27 mouse cellular contexts compared by ENCODE assay signal in the genomic region with DNA sequence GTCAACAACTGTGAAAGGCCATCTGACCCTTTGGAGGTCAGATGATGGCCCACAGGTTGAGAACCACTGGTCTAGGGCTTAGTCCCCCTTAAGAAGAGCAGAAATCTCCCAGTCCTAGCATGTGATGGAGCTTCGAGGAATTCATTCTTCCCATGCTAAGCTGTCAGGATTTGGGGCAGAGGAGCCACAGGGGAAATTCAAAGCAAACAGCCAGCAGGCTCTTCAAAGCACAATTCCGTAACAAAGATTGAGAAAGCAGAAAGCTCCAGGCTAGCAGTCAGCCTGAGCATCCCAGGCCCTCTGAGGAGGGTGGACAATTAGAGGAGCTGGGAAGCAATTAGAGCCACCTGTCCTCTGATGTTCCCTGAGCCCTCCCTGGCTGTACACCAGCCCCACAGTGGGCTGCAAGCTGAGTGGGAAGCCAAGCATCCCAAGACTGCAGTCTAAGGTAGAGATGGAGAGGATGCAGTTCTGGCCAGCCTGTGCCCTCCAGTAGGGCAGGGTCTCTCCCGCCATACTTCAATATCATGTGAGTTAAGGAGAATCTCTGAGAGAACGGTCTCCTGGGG. TPM values are rescaled to one million over a fixed set of nuclear protein-coding genes. Genes with fewer than 3 reads are reported as not detected.
DNase-seq lines count a peak whose midpoint lies in the region; ATAC-seq and TF ChIP-seq lines count a peak whose summit lies in the region.
"Had no signal": no experiment of that assay in that cellular context is flagged by ENCODE, and none has a peak within 500 bp of the region (broad histone marks: within the 10 kb centered on the region; RNA-seq: fewer than 3 reads in every experiment).

No protein-coding gene starts in this region.

- no peak for TF ChIP-seq CTCF in midbrain, postnatal 0 days (IDR thresholded peaks at IDR 0.05)
- TF ChIP-seq CTCF in stomach, postnatal 0 days (IDR thresholded peaks at IDR 0.05; ENCODE audit: low read depth), result no peak

- ATAC-seq in hindbrain, embryonic 13.5 days (ENCODE audit: low FRiP score), result peak; percentile 43; the same call in 1 of the 2 replicates
- no peak for ATAC-seq in midbrain, embryonic 11.5 days (ENCODE audit: low FRiP score)
- ATAC-seq in midbrain, postnatal 0 days (ENCODE audit: low FRiP score), result no peak
- no peak for ATAC-seq in stomach, postnatal 0 days (ENCODE audit: low FRiP score, low TSS enrichment)
- ATAC-seq: forebrain, embryonic 15.5 days; liver, postnatal 0 days; lung, postnatal 0 days had no signal

- no peaks in the 10 kb centered on the region for H3K36me3 ChIP-seq in hindbrain, embryonic 13.5 days
- H3K36me3 ChIP-seq in midbrain, embryonic 11.5 days (ENCODE audit: control insufficient read depth, insufficient read depth, low read length), result no peaks in the 10 kb centered on the region
- no peaks in the 10 kb centered on the region for H3K36me3 ChIP-seq in midbrain, postnatal 0 days (ENCODE audit: insufficient read depth, low read length)
- H3K36me3 ChIP-seq in stomach, postnatal 0 days (ENCODE audit: control insufficient read depth, insufficient read depth, low read length), result no peaks in the 10 kb centered on the region
- H3K36me3 ChIP-seq: forebrain, embryonic 15.5 days; heart, embryonic 13.5 days; kidney, embryonic 15.5 days; limb, embryonic 12.5 days; stomach, embryonic 15.5 days had no signal

- no peaks in the 10 kb centered on the region for H3K27me3 ChIP-seq in hindbrain, embryonic 13.5 days
- no peaks in the 10 kb centered on the region for H3K27me3 ChIP-seq in midbrain, embryonic 11.5 days (ENCODE audit: control insufficient read depth, insufficient read depth, low read length)
- H3K27me3 ChIP-seq in midbrain, postnatal 0 days (ENCODE audit: insufficient read depth, low read length), result no peaks in the 10 kb centered on the region
- no peaks in the 10 kb centered on the region for H3K27me3 ChIP-seq in stomach, postnatal 0 days (ENCODE audit: control insufficient read depth, insufficient read depth, low read length)
- H3K27me3 ChIP-seq: forebrain, embryonic 15.5 days; heart, embryonic 13.5 days; limb, embryonic 12.5 days; stomach, embryonic 15.5 days had no signal

- WGBS in hindbrain, embryonic 13.5 days, result 63% methylated on average over 4 of the region's 4 CpGs
- WGBS in midbrain, embryonic 11.5 days, result 70% methylated on average over 4 of the region's 4 CpGs
- WGBS in midbrain, postnatal 0 days, result 58% methylated on average over 4 of the region's 4 CpGs
- WGBS in stomach, postnatal 0 days, result 86% methylated on average over 4 of the region's 4 CpGs

- DNase-seq in cerebellum, postnatal 14 days, result peak; percentile 42 to 52
- no peak for DNase-seq in cerebellum, adult 11 months
- DNase-seq in midbrain, embryonic 11.5 days (ENCODE audit: low spot score, missing footprints), result peak; percentile 78
- peak; percentile 47 for DNase-seq in midbrain, postnatal 0 days (ENCODE audit: low spot score)
- DNase-seq in stomach, postnatal 0 days (ENCODE audit: low spot score), result no peak
- no peak for DNase-seq in right cerebral cortex, postnatal 4 days
- DNase-seq: adrenal gland, postnatal 25 days; cerebellum, postnatal 25 days; embryo, embryonic 11 days; gastrocnemius, postnatal 14 days; heart, adult 18-20 months; heart, postnatal 14 days; kidney, adult 11 months; kidney, postnatal 36 days; liver, postnatal 0 days; retina, postnatal 1 day; thymus, adult 18-20 months; thymus, postnatal 36 days had no signal

- H3K4me3 ChIP-seq in hindbrain, embryonic 13.5 days, result no peak overlapping the region
- no peak overlapping the region for H3K4me3 ChIP-seq in midbrain, embryonic 11.5 days (ENCODE audit: low read depth, low read length)
- H3K4me3 ChIP-seq in midbrain, postnatal 0 days (ENCODE audit: low read depth, low read length), result no peak overlapping the region
- H3K4me3 ChIP-seq in stomach, postnatal 0 days (ENCODE audit: low read depth, low read length), result no peak overlapping the region
- H3K4me3 ChIP-seq: forebrain, embryonic 15.5 days; heart, embryonic 13.5 days; kidney, embryonic 15.5 days; limb, embryonic 12.5 days; stomach, embryonic 15.5 days had no signal

- no peak for TF ChIP-seq EP300 in stomach, postnatal 0 days (optimal IDR thresholded peaks at IDR 0.05)

- H3K27ac ChIP-seq in hindbrain, embryonic 13.5 days, result peak overlapping the region; percentile 58
- H3K27ac ChIP-seq in midbrain, embryonic 11.5 days (ENCODE audit: low read depth, low read length), result no peak overlapping the region
- peak overlapping the region; percentile 34; the same call in 1 of the 2 replicates for H3K27ac ChIP-seq in midbrain, postnatal 0 days (ENCODE audit: low read depth, low read length)
- H3K27ac ChIP-seq in stomach, postnatal 0 days (replicated peaks), result no peak overlapping the region
- H3K27ac ChIP-seq: forebrain, embryonic 15.5 days; heart, embryonic 13.5 days; kidney, embryonic 15.5 days; limb, embryonic 12.5 days; macrophage; stomach, embryonic 15.5 days had no signal

- peaks cover 22% of the 10 kb centered on the region for H3K4me1 ChIP-seq in hindbrain, embryonic 13.5 days (replicated peaks)
- no peaks in the 10 kb centered on the region for H3K4me1 ChIP-seq in midbrain, embryonic 11.5 days (ENCODE audit: control insufficient read depth, insufficient read depth, low read length)
- peaks cover 5% of the 10 kb centered on the region; the same call in 1 of the 2 replicates for H3K4me1 ChIP-seq in midbrain, postnatal 0 days (ENCODE audit: insufficient read depth, low read length)
- H3K4me1 ChIP-seq in stomach, postnatal 0 days (replicated peaks; ENCODE audit: control insufficient read depth, insufficient read depth), result 0 out of 2 replicates have a peak, but pooled peaks cover 2% of the 10 kb centered on the region
- H3K4me1 ChIP-seq: limb, embryonic 12.5 days had no signal

- no peak overlapping the region for H3K9ac ChIP-seq in hindbrain, embryonic 13.5 days
- no peak overlapping the region for H3K9ac ChIP-seq in midbrain, embryonic 11.5 days (ENCODE audit: low read length)
- no peak overlapping the region for H3K9ac ChIP-seq in midbrain, postnatal 0 days (replicated peaks; ENCODE audit: low read length, poor library complexity, severe bottlenecking)
- H3K9ac ChIP-seq in stomach, postnatal 0 days (ENCODE audit: low read length), result no peak overlapping the region
- H3K9ac ChIP-seq: forebrain, embryonic 15.5 days; heart, embryonic 13.5 days; kidney, embryonic 15.5 days; limb, embryonic 12.5 days; liver, postnatal 0 days; stomach, embryonic 15.5 days had no signal

- H3K9me3 ChIP-seq in hindbrain, embryonic 13.5 days, result no peaks in the 10 kb centered on the region
- H3K9me3 ChIP-seq in midbrain, embryonic 11.5 days (ENCODE audit: control insufficient read depth, low read length), result no peaks in the 10 kb centered on the region
- H3K9me3 ChIP-seq in midbrain, postnatal 0 days (ENCODE audit: low read length), result no peaks in the 10 kb centered on the region
- H3K9me3 ChIP-seq in stomach, postnatal 0 days (ENCODE audit: control insufficient read depth, low read length), result no peaks in the 10 kb centered on the region
- H3K9me3 ChIP-seq: forebrain, embryonic 15.5 days; heart, embryonic 13.5 days; kidney, embryonic 15.5 days; limb, embryonic 12.5 days; stomach, embryonic 15.5 days had no signal

- no peak overlapping the region for H3K4me2 ChIP-seq in hindbrain, embryonic 13.5 days
- H3K4me2 ChIP-seq in midbrain, embryonic 11.5 days, result no peak overlapping the region
- no peak overlapping the region for H3K4me2 ChIP-seq in midbrain, postnatal 0 days (ENCODE audit: low read depth, low read length, poor library complexity, severe bottlenecking)
- H3K4me2 ChIP-seq in stomach, postnatal 0 days (replicated peaks; ENCODE audit: low read depth), result no peak overlapping the region
- H3K4me2 ChIP-seq: forebrain, embryonic 15.5 days; heart, embryonic 13.5 days; kidney, embryonic 15.5 days; limb, embryonic 12.5 days; liver, embryonic 11.5 days; stomach, embryonic 15.5 days had no signal

RNA-seq across cellular contexts. Expression of a gene that starts 26.8 kb away (rescaled TPM):
- polyA plus RNA-seq in hindbrain, embryonic 13.5 days (2015; fragmentation: Nextera tagmentation; extraction: Ambion mirVana), result 109 and 110 TPM in 2 replicates
- 179 and 191 TPM in 2 replicates for polyA plus RNA-seq in midbrain, embryonic 11.5 days (2014; fragmentation: Nextera tagmentation; extraction: Ambion mirVana)
- total RNA-seq in midbrain, postnatal 0 days (2014; rRNA removed), result 111 and 124 TPM in 2 replicates
- 74.7 and 76.0 TPM in 2 replicates for polyA plus RNA-seq in midbrain, postnatal 0 days (2015; fragmentation: Nextera tagmentation; extraction: Ambion mirVana)
- polyA plus RNA-seq in stomach, postnatal 0 days (2015; fragmentation: Nextera tagmentation; extraction: Ambion mirVana), result 17.3 and 27.8 TPM in 2 replicates

Comparison
In these comparisons a context has a peak if more than half of its experiments do, and no peak if none do; other contexts are left out.
1. DNase-seq: peak in cerebellum, postnatal 14 days (2 of 2), midbrain, embryonic 11.5 days (single experiment) and midbrain, postnatal 0 days (single experiment); none in cerebellum, adult 11 months (single experiment), stomach, postnatal 0 days (single experiment) and right cerebral cortex, postnatal 4 days (single experiment).
2. H3K27ac ChIP-seq: peak in hindbrain, embryonic 13.5 days (single experiment) and midbrain, postnatal 0 days (single experiment); none in midbrain, embryonic 11.5 days (single experiment) and stomach, postnatal 0 days (single experiment).